In genomic region chr5:5116775-5117522, GRCm38 (mm10) we compare ENCODE assay signal across 20 mouse cellular contexts.
"Had no signal": no experiment of that assay in that cellular context is flagged by ENCODE, and none has a peak within 500 bp of the region (broad histone marks: within the 10 kb centered on the region; RNA-seq: fewer than 3 reads in every experiment).

No protein-coding gene starts in this region.

- H3K27me3 ChIP-seq: liver, embryonic 15.5 days; lung, embryonic 15.5 days; midbrain, embryonic 12.5 days; neural tube, embryonic 12.5 days; stomach, embryonic 15.5 days had no signal

- H3K27ac ChIP-seq: liver, embryonic 15.5 days; lung, embryonic 15.5 days; macrophage; midbrain, embryonic 10.5 days; midbrain, embryonic 12.5 days; neural tube, embryonic 12.5 days; stomach, embryonic 15.5 days; stomach, postnatal 0 days had no signal

- H3K4me1 ChIP-seq: liver, embryonic 15.5 days; lung, embryonic 15.5 days; neural tube, embryonic 12.5 days; stomach, embryonic 15.5 days had no signal

- H3K9ac ChIP-seq: liver, embryonic 15.5 days; liver, postnatal 0 days; lung, embryonic 15.5 days; midbrain, embryonic 12.5 days; neural tube, embryonic 12.5 days; stomach, embryonic 15.5 days had no signal

- ATAC-seq: liver, postnatal 0 days; lung, postnatal 0 days; midbrain, embryonic 16.5 days had no signal

- H3K36me3 ChIP-seq: liver, embryonic 15.5 days; lung, embryonic 15.5 days; midbrain, embryonic 10.5 days; midbrain, embryonic 12.5 days; neural tube, embryonic 12.5 days; stomach, embryonic 15.5 days had no signal

- H3K4me3 ChIP-seq: liver, embryonic 15.5 days; lung, embryonic 15.5 days; midbrain, embryonic 10.5 days; midbrain, embryonic 12.5 days; myocyte; neural tube, embryonic 12.5 days; stomach, embryonic 15.5 days had no signal

- H3K4me2 ChIP-seq: liver, embryonic 15.5 days; lung, embryonic 15.5 days; midbrain, embryonic 12.5 days; neural tube, embryonic 12.5 days; stomach, embryonic 15.5 days had no signal

- DNase-seq: liver, postnatal 0 days; lung, adult 2 months; lung, postnatal 14 days; lung, postnatal 36 days; midbrain, embryonic 14.5 days; right cerebral cortex, postnatal 14 days; thymus, adult 2 months; thymus, postnatal 25 days; thymus, postnatal 4 days had no signal

- H3K9me3 ChIP-seq: liver, embryonic 15.5 days; lung, embryonic 15.5 days; midbrain, embryonic 10.5 days; midbrain, embryonic 12.5 days; neural tube, embryonic 12.5 days; stomach, embryonic 15.5 days had no signal
